Mouse (Mus musculus): ENCODE measurements around the gene Msx3.
A peak's percentile ranks its signal among the peaks of the same experiment; 100 is the strongest.

Msx3 gene

DNA sequence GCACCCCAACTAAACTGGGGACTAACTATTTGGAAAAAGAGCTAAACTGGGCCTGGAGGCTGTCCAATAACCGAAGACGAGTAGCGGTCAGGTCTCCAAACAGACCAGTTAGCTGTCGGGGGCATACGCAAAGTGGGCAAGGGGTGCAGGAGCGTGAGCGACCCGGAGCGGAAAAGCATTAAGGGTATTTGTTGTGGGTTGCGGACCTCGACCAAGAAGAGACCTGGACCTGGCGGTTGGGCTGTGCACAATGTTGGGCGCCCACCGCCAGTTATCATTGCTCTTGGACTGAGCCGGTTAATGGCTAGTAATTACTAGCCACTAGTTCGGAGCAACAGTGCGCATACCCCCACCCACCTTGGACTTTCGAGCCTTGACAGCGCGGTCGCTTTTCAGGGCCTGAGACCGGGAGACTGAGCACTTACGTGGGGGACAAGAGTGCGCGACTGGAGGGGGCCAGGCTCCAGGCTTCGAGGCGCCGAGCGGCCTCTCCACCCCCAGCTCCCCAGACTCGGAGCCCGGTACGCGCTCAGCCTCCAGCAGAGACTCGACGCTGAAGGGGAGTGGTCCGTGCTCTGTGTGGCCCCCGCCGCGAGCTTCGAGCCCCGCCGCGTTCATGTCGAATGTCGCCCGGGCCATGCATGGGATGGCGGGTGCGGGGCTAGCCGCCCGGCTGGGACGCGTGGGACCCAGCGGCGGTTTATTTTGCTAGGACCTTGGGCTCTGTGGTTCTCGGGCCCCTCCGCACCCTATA is at the start of gene Msx3:
Gene Msx3 (minus strand): TSS at position 729 of the 754 bp plus-strand sequence.
- no peak for DNase-seq (ENCODE audit: low read depth in 1 of 2, low spot score in 2 of 2)

DNA sequence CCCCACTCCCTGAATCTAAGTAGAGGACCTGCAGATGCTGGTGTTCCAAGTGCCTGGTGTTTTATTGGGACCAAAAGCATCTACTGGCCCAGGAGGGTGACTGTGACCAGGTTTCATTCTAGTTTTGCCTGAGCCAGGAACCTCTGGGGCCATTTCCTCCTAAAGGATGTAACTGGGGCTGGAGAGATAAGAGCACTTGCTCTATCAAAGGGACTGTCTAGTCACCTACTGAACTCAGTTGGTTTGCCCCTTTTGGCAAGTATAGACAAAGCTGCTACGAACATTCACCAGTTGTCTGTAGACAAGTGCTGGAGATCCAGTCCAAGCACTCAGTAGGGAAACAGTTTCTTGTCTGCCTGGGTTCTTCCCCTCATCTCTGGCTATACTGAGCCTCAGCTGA is 49.6 kb upstream of the Msx3 start:
- DNase-seq (ENCODE audit: low read depth in 1 of 2, low spot score in 2 of 2) = no peak

DNA sequence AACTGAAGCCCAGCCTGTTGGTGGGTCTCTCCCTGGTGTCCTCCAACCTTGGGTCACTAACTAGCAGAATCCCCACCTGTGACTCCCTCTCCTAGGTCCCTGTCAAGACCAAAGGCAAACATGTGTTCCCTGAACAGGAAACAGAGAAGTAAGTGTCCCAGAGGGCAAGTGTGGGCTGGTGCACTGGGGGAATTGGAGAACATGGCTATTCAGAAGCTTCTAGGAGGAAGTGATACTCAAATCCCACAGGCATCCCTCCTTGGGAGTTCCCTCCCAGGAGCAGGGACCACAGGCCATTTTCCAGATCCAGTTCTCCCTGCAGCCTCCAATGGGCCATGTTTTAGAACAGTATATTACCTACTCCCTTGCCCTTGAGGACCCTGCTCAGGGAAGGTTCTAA is 47.2 kb upstream of the Msx3 start:
- no peak for DNase-seq (ENCODE audit: low read depth in 1 of 2, low spot score in 2 of 2)

DNA sequence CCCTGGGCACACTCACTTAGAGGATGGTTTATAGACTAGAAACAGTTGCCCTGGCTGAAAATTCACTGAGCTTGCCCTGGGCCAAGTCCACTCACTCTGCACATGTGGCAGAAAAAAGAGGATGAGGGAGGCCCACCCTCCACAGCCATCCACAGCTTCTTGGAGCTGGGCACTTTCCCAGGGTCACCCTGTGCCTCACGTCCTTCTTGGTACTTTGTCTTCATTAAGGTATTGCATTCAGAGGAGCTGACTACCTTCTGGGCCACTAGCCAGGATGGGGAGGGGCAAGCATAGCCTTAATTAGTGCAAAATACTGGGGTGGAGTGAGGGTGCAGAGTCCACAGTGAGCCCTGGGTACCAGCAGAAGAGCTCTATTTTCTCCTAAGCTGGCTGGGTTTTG is 46.7 kb upstream of the Msx3 start:
- DNase-seq (ENCODE audit: low read depth in 1 of 2, low spot score in 2 of 2) = no peak

DNA sequence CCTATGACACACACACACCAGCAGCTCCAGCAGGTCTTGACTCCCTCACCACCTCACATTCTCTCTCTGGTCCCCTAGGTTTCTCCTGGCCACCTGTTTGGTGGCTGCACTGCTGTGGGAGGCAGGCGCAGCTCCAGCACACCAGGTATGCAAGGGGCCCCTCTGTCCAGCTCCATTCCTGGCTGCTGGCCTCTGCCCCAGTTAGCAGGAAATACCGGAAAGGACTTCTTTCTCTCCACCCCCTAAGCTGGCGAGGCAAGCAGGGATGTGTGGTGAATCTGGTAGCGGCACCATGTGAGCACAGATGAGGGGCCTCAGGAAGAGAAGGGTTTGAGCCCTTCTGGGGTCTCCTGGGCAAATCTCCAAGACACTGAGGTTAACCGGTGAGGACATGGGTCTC is 46.1 kb upstream of the Msx3 start:
- DNase-seq (ENCODE audit: low read depth in 1 of 2, low spot score in 2 of 2) = no peak

DNA sequence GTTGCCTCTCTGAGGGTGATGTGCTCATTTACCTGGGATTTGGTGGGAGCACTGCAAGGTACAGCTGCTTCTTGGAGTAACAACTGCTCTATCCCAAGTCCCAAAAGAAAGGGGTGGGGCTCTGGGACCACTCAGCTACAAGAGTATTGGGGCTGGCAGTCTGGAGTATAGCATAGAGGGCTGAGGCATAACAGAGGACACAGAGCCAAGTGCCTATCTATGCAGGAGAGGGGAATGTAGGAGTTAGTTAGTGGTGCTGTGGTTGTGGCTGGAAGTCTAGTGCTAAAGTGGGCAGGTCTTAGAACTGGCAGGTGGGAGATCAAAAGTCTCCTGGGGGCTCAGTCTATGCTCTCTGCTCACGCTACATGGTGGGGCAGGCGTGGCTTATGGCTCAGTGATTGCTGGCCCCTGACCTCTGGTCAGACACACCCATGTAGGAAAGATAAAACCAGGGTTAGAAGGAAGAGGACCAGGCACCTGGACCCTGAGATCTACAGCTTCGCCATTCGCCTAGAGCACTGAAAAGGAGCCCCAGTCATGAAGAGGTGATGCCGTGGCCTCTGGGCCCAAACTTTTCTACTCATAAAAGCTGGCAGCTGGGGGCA is 44.1 kb upstream of the Msx3 start, which contains the start of gene Prap1:
Gene Prap1 (plus strand): TSS at position 472 of the 605 bp plus-strand sequence.
- no peak for DNase-seq (ENCODE audit: low read depth in 1 of 2, low spot score in 2 of 2)

DNA sequence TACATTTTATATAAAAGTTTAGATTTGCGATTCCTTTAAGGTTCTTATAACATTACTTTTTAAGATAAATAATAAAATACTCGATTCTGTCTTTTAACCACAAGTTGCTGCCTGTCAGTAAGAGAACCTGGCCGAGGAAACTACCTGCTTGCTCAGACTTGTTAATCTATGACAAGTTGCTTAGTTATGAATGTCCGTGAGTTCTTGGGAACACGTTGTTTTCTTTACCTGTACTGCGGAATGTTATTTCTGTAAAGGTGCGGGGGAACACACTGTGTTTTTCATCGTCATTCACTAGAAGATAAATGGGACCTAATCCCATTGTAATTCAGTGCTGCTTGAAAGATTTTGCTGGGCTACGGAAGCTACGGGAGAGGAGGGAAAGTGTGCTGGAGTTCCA is 41.7 kb upstream of the Msx3 start:
- no peak for DNase-seq (ENCODE audit: low read depth in 1 of 2, low spot score in 2 of 2)

DNA sequence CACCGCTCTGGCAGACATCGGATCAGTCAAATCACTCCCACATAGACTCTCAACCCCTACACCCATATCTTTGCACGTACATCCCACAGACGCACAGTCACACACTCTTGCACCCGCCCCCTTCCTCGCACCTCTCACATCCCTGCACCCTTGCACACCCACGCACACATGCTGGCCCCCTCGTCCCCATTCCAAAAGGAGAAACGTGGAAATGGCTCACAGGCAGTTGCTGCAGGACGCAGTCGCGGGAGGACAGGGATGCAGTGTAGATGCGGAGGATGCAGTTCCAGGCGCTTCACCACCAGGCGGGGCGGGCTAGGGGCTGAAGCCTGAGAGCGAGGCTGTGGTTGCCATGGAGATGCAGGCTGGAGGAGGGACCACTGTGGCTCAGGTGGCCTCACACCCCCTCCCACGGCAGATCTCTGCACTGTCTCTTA is 33.4 kb upstream of the Msx3 start, which contains the start of gene Caly:
Gene Caly (minus strand): TSS at position 307 of the 437 bp plus-strand sequence.
- no peak for DNase-seq (ENCODE audit: low read depth in 1 of 2, low spot score in 2 of 2)

DNA sequence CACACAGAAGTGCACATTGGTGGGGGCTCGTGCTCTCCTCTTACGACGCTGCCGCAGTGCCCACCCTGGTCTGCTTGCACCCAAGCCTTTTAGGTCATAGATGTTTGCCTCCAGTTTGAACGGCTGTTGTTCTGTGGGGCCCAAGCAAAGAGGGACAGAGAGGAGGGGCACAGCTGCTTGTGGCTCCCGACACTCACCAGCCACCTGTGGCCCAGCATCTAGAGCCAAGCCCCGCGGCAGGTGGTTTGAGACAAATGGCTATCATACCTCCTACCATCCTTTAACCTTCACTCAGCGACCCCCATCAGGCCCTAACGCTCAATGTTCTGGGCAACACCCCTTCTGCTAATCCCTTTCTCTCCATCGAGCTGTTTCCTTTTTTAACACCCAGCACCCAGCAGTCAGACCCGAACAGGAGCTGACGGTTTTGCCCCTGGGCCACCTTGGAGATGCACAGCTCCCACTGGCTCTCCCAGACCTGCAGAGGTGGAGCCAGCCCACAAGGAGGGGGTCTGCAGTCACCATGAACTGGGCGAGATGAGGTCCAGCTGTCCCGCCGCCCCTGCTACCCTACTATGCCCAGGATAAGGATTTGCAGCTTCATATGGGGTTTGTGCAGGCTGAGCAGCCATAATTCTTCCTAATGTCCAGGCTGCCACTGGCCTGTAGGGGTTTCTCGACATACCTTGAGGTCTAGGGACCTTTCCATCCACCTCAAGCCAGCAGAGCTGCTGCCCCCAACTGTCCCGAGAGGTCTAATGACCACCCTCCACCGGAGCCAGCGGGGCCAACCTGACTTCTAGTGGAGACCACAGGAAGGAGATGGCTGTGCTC is 32.7 kb upstream of the Msx3 start:
- no peak for DNase-seq (ENCODE audit: low read depth in 1 of 2, low spot score in 2 of 2)

DNA sequence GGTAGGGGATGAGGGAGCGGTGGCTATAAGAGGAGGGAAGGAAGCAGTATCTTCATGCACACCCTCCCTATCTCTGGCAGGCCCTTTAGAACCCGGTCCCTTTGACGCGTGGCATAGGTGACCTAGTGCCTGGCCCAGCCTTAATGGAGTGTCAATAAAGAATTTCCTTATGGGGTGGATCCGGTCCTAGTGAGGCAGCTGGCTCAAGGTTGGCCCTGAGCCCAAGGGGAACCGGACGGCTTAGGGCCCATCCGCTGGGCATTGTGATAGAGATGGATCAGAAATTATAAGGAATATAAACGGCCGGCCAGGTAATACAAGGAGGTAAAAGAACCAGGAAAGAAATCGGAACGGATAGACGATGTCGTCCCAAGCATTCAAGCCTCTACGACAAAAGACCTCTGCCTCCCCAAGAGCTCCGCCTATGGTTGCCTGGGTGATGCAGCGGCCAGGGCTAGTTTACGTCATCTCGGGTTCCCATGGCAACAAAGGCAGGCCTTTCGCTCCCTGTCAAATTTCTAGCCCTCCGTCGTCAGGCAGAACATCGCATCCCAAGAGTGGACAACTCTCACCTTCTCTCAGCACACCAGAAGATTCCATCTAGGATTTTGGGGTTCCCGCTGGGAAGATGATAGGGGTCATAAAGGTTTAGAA is 31.7 kb upstream of the Msx3 start:
- DNase-seq (ENCODE audit: low read depth in 1 of 2, low spot score in 2 of 2) = peak in 1 of 2 experiments; percentile 31

DNA sequence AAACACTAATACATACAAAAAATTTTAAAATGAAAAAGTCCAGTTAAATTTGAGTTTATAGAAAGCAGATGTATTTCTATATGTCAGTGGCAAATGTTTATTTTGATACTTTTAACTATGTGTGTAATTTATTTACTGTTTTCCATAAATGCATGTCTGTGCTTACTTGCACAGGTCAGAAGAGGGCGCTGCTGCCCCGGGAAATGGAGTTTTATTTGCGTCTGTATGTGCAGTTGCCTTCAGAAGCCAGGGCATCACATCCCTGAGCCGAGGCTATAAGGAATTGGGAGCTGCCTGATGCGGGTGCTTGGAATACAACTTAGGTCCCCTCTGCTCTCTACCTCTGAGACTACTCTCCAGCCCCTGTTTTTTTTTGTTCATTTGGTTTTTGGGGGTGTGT is 29.8 kb upstream of the Msx3 start:
- peak in 1 of 2 experiments; percentile 40 for DNase-seq (ENCODE audit: low read depth in 1 of 2, low spot score in 2 of 2)

DNA sequence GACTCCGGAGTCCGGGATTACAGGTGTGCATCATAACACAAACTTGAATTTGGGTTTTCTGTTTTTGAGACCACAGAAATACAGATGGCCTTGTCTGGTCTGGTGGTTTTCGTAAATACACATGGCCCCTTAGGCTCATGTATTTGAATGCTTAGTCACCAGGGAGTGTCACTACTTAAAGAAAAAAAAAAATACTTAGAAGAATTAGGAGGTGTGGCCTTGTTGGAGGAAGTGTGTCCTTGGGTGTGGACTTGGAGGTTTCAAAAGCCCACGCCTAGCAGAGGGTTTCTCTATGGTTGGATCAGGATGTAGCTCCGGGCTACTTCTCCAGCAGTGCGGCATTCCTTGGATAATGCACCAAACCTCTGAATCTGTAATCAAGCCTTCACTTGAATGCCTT is 28.8 kb upstream of the Msx3 start:
- DNase-seq (ENCODE audit: low read depth in 1 of 2, low spot score in 2 of 2) = no peak

DNA sequence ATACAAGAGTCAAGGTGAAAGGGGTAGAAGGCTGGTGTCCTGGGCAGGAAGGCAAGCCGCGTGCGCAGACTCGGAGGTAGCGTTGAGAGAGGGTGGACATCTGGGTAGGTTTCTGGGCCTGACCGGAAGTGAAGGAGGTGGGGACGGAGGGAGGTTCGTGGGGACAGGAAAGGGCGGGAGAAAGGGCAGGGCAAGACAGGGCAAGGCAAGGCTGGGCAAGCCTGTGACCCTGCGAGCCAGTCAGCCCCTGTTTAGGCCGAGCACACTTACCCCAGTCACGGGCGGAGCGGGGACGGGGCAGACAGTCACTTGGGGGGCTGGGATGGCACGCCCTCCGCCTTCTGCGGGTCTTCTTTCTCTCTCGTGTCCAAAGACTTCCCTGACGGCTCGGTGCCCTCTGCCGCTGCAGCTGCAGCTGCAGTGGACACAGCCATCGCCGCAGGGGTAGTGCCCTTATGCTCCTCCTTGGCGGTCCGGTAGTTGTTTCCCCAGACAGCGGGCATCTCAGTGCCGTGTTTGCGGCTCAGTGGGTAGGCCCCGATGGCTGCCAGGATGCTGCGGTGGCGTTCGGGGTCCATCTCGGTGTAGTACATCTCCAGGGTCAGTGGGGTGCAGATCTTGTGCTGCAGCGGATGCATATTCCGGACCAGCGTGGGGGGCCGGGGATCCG is 21.3 kb upstream of the Msx3 start:
- no peak for DNase-seq (ENCODE audit: low read depth in 1 of 2, low spot score in 2 of 2)

DNA sequence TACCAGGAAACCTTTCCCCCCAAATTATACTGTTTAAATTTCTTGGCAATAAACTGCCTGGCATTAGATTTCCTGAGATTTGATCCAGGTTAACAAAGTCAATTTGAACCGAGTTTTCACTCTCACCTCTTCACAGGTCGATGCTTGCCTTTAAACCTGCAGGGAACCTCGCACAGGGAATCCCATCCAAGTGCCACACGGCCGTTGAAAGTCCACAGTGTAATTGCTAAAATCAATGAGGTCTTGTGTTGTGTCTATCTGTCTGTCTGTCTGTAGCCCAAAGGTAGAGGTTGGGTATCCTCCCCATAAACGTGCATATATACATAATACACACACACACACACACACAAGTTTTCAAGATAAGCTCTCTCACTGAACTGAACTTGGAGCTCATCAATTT is 18.5 kb upstream of the Msx3 start:
- no peak for DNase-seq (ENCODE audit: low read depth in 1 of 2, low spot score in 2 of 2)

DNA sequence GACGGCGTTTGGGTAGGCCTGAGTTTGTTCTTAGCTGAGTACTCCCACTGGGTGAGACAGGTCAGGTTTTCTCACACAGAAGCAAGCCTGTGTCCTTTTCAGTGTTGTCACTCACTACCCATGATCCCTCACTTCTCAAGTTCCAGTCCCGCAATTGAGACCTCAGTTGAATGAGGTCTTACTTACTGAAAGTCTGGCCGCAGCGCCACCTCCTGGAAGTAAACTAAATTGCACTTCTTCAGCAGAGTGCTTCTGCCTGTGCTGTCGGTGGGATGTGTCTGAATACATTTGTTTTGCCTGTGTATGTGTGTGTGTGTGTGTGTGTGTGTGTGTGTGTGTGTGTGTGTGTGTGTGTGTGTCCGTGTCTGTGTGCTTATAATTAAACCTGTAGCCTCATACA is 14.2 kb upstream of the Msx3 start:
- peak in 1 of 2 experiments; percentile 27 for DNase-seq (ENCODE audit: low read depth in 1 of 2, low spot score in 2 of 2)

DNA sequence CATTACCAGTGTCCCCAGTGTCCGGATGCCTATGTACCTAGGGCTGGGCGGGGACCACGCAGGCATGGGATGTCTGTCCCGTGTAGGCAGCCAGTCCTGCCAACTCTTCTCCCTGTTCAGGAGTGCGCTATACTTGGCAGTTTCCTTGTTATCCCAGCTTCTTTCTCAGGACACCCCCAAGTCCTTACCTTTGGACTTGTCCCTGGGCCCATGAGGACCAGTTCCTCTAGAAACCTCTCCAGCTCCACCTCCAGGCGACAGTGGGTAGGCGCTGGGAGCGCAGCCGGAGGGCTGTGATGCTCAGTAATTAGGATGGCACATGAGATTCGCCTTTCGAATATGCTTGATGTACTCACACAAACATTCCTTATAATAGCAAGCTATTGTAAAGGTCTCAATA is 13.4 kb upstream of the Msx3 start:
- no peak for DNase-seq (ENCODE audit: low read depth in 1 of 2, low spot score in 2 of 2)

DNA sequence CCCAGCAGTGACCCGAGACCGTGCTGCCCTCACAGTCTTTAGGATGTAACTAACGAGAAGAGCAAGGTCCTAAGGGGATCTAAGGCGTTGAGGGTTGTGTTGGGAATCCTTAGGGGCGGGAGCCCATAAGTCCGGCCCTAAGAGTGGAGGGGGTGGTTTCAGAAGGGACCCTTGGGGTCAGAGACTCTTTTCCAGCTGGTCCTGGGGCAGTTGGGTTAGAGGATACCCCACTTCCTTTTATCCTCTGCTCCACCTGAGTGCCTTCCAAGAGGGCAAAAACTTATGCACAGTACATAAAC is 12.9 kb upstream of the Msx3 start:
- DNase-seq (ENCODE audit: low read depth in 1 of 2, low spot score in 2 of 2) = no peak

DNA sequence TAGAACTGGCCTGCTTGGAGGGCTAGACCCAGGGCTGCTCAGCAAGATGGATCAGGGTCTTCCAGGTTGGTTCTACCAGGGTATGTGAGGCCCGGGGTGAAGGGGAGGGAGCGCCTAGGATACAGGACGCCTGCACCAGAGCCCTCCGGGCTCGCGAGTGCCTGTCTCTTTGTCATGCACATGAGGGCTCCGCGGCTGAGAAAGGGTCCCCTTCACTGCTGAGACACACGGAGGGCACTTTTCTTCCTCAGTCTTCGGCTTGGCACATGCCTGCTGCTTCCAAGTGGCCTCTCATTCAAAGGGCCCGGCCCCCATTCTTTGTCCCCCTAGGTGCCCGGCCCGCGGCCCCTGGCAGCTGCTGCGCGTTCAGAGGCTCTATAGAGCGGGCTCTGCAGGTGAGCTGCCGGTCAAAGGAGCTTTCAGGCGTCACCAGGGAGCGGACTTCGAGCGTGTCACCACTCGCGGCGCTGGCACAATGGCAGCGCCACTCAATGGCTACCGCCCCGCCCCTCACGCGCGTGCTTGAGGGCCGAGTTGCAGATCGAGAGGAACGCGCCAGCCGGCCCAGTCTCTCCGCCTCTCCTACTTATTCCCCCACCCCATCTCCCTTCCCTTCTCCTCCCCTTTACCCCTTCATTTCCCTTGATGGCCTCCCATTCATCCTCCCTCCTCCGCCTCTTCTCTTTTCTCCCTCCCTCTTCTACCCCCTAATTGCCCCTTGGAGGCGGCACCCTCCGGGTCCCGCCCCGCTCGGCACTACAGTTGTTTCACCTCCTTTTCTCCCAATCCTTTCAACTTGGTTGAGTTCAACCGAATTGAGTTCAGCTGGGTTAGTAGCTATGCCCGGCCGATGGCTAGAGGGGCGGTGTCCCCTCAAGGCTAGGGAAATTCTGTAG is 12.3 kb upstream of the Msx3 start:
- DNase-seq (ENCODE audit: low read depth in 1 of 2, low spot score in 2 of 2) = no peak

DNA sequence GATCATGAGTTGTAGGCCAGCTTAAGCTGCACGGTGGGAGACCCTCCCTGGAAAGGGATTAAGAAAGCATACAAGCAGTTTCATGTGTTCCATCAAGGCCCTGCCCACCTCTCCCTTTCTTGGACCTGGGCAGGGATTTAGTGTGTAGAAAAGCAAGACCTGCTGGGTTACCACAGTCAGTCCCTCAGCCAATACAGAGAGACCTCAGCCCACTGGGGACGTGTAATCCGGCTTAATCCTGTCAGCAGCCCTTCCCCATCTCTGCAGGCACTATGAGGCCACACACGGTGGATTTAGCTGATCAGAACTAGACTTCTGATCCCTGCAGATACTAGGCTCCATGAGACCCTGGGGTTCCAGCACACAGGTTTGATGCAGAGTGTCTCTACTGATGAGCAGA is 10.7 kb upstream of the Msx3 start:
- DNase-seq (ENCODE audit: low read depth in 1 of 2, low spot score in 2 of 2) = no peak

DNA sequence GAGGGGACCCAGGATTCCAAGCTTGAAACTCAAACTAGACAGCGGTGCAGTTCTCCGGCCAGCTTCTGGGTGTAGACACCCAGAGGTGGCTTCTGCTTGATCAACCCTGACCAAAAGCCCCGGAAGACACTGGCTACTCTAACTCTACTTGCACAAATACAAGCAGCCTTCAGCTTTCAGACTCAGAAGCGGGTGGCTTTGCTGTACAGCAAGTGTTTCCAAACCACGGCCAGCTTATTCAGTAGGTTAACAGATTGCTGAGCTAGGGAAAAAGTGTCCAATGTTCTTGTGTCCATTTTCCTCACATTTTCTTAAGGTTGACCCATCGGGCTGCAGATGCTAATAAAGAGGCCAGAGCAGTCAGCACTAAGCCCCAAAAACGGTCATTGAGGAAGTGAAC is 9.6 kb upstream of the Msx3 start:
- DNase-seq (ENCODE audit: low read depth in 1 of 2, low spot score in 2 of 2) = no peak

All from monocyte, adult 2 months (primary cell).